Mouse (Mus musculus): ENCODE results near the gene Gpc1. TPM values are rescaled to one million over a fixed set of nuclear protein-coding genes. Genes with fewer than 3 reads are reported as not detected.

Gene Gpc1
- polyA plus RNA-seq, 1 experiment from 2014 or later: 57.1 TPM

DNA sequence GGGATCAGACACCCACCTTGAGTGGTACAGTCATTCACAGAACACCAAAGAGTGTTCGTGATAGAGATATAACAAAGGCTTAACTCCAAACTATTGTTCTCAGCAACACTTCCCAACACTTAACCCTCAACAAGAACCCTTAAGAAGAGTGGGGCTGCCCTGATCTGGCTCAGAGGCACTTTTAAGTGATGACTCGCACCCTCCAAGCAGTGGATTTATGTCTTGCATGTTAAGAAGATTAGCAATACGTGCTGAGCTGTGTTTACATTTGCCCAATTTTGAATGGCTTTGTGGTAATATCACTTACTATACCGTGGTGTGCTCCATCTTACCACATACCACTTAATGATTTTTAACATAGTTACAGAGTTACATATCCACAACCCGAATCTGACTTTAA lies 26.3 kb upstream of the Gpc1 start:
- H3K4me3 ChIP-seq: no peak overlapping the region
- no peak overlapping the region for H3K27ac ChIP-seq
- no peaks in the 10 kb centered on the region for H3K27me3 ChIP-seq
- H3K4me1 ChIP-seq (replicated peaks): no peaks in the 10 kb centered on the region
- no peak overlapping the region for H3K9ac ChIP-seq
- no peak overlapping the region for H3K4me2 ChIP-seq
- 79% methylated on average over 5 of the region's 5 CpGs for WGBS
- no peaks in the 10 kb centered on the region for H3K36me3 ChIP-seq
- peaks cover 9% of the 10 kb centered on the region; the same call in 1 of the 2 replicates for H3K9me3 ChIP-seq
- ATAC-seq (ENCODE audit: low FRiP score): no peak

DNA sequence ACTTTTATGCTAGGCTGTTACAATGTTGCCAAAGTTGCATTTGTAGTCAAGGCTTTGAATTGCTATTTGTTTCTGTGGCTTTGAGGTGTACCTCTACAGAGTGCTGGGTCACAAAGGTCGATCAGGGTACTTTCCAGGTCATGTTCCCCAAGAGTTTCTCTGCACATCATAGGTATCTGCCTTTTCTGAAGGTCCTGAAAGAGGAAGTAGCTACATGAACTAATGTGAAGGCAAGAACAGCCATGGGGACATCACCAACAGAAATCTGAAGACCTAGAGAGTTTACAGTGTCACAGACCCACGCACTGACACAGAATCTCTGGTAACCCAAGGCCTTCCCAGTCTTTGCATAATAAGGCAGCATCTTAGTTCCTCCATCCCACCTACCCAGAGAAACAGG lies 25.6 kb upstream of the Gpc1 start:
- no peak overlapping the region for H3K4me2 ChIP-seq
- no peaks in the 10 kb centered on the region for H3K36me3 ChIP-seq
- WGBS: 71% methylated on average over 2 of the region's 2 CpGs
- H3K9me3 ChIP-seq: peaks cover 9% of the 10 kb centered on the region; the same call in 1 of the 2 replicates
- H3K4me1 ChIP-seq (replicated peaks): no peaks in the 10 kb centered on the region
- ATAC-seq (ENCODE audit: low FRiP score): no peak
- no peak overlapping the region for H3K9ac ChIP-seq
- no peak overlapping the region for H3K4me3 ChIP-seq
- H3K27ac ChIP-seq: no peak overlapping the region
- H3K27me3 ChIP-seq: no peaks in the 10 kb centered on the region

DNA sequence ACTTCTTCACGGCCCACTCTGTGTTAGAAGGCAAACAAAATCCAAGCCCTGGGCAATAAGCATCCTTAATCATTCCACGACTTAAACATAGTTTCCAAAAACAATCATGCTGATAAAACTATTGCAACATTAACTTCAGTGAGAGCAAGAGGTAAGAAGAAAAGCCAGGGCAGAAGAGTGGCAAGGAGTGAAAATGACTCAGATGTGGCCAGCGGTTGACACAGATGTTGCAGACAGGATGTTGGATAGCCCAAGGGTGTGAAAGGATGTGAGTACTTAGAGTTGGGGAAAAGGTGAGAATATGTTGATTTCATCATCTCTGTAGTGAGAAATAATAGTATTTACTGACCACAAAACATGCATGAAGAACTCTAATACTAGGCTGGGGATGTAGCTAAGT lies 24.7 kb upstream of the Gpc1 start:
- no peak for ATAC-seq (ENCODE audit: low FRiP score)
- Histone ChIP-seq H3K27me3 (no peaks in the 10 kb centered on the region), H3K4me1 (replicated peaks) (no peaks in the 10 kb centered on the region), H3K4me3 (no peak overlapping the region), H3K9me3 (peaks cover 9% of the 10 kb centered on the region; the same call in 1 of the 2 replicates), H3K36me3 (no peaks in the 10 kb centered on the region), H3K27ac (no peak overlapping the region), H3K4me2 (no peak overlapping the region), H3K9ac (no peak overlapping the region)
- WGBS: 88% methylated on average over 3 of the region's 3 CpGs

DNA sequence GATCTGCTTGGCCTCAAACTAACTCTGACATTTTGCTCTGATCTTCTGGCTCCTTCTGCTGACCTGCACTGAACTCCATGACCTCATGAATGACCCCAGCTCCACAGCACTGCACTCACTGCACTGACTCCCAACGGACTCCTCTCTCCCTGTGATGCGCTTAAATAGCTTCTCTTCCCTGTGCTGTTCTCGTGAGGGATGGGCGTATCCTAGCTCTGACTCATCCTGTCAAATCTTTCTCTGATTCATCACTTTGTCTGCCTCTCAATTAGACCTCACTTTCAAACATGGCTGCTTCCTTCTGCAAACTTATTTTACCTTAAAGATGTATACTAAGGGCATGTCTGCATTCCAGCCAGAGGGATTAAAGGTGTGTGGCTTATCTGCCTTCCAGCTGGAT lies 21.8 kb upstream of the Gpc1 start:
- no peak overlapping the region for H3K27ac ChIP-seq

DNA sequence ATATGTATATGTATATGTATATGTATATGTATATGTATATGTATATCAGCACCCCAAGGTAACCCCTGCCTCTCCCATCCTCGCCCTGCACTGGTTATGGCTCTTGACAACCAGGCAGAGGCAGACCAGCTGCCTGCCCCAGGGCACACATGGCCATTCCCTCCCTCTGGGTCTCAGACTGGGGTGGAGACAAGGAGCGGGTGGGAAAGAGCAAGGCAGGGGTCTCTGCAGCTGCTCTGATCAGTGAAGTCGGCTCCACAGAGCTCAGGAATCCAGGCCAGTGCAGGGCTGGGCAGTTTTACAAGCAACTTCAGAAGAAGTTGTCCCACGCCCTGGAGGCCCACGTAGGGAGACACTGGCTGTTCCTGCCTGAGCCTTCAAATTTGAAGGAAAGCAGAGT lies 17.1 kb upstream of the Gpc1 start:
- ATAC-seq (ENCODE audit: low FRiP score): no peak
- Histone ChIP-seq H3K4me1 (replicated peaks) (no peaks in the 10 kb centered on the region), H3K9me3 (peaks cover 5% of the 10 kb centered on the region; the same call in 1 of the 2 replicates), H3K27ac (no peak overlapping the region), H3K4me2 (no peak overlapping the region), H3K4me3 (no peak overlapping the region), H3K27me3 (no peaks in the 10 kb centered on the region), H3K36me3 (no peaks in the 10 kb centered on the region), H3K9ac (no peak overlapping the region)
- 79% methylated on average over 5 of the region's 5 CpGs for WGBS

More for the DNA sequence above, 21.8 kb upstream of the Gpc1 start:
- Histone ChIP-seq H3K4me1 (replicated peaks) (no peaks in the 10 kb centered on the region), H3K9ac (no peak overlapping the region), H3K9me3 (peaks cover 9% of the 10 kb centered on the region; the same call in 1 of the 2 replicates), H3K36me3 (no peaks in the 10 kb centered on the region), H3K4me2 (no peak overlapping the region), H3K27me3 (no peaks in the 10 kb centered on the region), H3K4me3 (no peak overlapping the region)
- ATAC-seq (ENCODE audit: low FRiP score): no peak
- 88% methylated on average over 4 of the region's 4 CpGs for WGBS

DNA sequence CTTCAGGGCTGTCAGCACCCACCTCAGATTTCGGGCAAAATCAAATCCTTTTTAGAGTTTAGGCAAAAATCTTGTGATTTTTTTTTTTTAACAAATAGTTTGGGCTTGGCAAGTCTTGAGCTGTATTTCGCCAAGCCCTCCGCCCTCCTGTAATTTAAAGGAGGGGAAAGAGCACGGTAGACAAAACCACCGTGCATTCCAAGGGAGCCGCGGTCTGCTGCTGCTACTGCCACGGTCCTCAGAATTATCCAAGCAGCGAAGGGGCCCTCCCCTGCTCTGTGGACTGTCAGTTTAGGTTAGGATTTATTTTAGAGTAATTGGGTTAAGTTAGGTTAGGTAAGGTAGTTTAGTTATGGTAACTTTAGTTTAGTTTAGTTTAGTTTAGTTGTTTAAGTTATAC lies 16.3 kb upstream of the Gpc1 start:
- Histone ChIP-seq H3K27ac (no peak overlapping the region), H3K9ac (no peak overlapping the region), H3K4me2 (no peak overlapping the region), H3K4me3 (no peak overlapping the region), H3K4me1 (replicated peaks) (no peaks in the 10 kb centered on the region), H3K36me3 (no peaks in the 10 kb centered on the region), H3K9me3 (no peaks in the 10 kb centered on the region), H3K27me3 (no peaks in the 10 kb centered on the region)
- no peak for ATAC-seq (ENCODE audit: low FRiP score)
- WGBS: 67% methylated on average over 9 of the region's 9 CpGs

DNA sequence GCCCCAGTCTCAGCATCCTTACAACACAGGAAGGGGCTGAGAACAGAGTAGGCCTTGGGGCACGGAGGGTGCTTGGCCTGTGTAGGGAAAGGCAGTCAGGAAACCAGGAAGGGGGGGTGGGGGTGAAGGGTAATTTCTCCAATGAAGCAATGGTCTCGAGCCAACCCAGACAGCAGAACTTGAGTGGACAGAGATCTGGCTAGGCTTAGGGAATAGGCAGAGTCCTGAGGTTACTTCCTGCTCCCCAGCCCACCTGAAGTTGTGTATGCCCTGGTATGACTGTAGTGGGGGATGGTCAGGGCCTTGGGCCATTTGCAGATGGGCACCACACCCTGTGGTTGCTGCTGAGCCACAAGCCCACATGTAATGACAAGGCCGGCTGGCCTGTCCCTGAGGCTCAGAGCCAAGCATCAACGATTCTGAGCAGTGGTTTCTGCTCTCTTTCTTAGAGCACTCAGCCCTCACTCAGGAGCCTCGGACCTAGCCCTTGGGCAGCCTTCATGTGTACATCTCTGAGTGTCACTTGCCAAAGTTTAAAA lies 15.6 kb upstream of the Gpc1 start:
- ATAC-seq (ENCODE audit: low FRiP score): no peak
- Histone ChIP-seq H3K27me3 (no peaks in the 10 kb centered on the region), H3K9ac (no peak overlapping the region), H3K4me1 (replicated peaks) (no peaks in the 10 kb centered on the region), H3K4me2 (no peak overlapping the region), H3K27ac (no peak overlapping the region), H3K4me3 (no peak overlapping the region), H3K9me3 (no peaks in the 10 kb centered on the region), H3K36me3 (no peaks in the 10 kb centered on the region)
- WGBS: 78% methylated on average over 5 of the region's 5 CpGs

DNA sequence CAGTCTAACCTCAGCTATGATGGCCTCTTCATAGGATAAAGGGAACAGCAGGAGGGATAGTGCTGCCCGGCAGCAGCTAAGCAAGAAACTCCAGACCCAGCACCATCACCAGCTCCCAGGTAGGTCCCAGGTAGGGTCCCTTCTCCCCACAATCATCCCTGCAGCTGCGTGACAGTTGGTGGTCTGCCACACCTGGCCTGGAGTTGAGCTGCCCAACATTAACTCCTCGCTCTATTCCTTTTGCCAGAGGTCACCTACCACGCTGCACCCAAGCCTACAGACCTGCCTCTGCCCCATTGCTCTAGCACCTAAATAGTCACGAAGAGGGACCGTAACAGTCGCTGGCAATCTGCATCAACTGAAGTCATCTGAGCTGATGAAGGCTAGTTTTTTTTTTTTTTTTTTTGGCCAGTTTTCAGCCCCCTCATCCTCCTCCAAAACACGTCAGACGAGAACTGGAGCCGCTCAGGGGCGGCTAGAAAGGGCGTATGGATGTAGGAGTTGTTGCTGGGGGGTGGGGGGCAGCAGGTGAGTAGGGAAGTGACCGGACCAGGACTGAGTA lies 738 bp upstream of the Gpc1 start:
- Histone ChIP-seq H3K4me3 (peak overlapping the region; percentile 95), H3K9ac (peak overlapping the region; percentile 97), H3K9me3 (no peaks in the 10 kb centered on the region), H3K4me1 (replicated peaks) (peaks cover 43% of the 10 kb centered on the region), H3K27ac (peak overlapping the region; percentile 90), H3K36me3 (peaks cover 5% of the 10 kb centered on the region; the same call in 1 of the 2 replicates), H3K4me2 (peak overlapping the region; percentile 86), H3K27me3 (peaks cover 21% of the 10 kb centered on the region)
- ATAC-seq (ENCODE audit: low FRiP score): 0 out of 2 replicates have a peak, but pooled peaks have one; percentile 0
- 7% methylated on average over 13 of the region's 13 CpGs for WGBS

DNA sequence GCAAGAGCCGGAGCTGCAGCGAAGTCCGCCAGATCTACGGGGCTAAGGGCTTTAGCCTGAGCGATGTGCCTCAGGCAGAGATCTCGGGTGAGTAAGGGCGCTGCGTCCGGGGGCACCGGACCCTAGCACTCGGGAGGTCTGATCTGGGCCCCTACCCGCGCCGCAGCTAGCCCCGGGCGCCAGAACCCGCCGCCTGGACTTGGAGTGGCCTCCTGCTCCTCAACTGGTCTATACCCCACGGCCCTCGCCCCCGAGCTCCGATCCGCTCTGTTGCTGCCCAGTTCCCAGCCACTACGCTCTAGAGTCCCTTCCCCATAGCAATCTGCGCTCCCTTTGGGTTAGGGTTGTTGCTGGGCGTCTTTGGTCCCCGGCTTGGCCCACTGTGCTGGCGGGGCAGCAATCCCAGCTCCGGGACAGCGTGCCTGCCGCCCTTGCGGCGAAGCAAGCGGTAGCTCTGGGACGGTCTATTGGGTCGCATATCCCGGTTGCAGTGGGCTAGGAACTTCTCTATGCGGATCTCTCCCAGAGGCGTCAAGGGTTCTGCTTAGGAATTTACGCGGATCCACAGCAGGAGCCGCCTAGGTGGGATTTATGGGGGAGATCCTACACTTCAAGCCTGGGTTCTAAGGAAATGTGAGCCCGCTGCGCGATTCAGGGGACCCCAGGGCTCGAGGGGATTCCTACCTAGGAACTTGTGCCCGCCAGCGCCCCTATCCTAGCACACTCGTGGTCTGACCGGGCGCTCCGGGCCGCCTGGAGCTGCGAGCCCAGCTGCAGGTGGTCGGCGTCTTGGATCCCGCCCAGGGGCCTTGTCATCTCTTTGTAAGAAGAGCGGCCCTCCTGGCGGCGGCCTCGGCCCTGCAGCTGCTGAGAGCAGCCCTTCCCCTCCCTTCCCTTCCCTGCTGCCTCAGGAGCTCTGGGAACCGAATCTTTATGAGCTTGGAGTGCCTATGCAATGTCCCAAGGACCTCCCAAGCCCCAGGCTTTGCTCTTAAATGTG lies 866 bp downstream of the Gpc1 start:
- no peaks in the 10 kb centered on the region for H3K9me3 ChIP-seq
- H3K36me3 ChIP-seq: peaks cover 16% of the 10 kb centered on the region
- peak; percentile 21 for ATAC-seq (ENCODE audit: low FRiP score)
- peaks cover 19% of the 10 kb centered on the region for H3K27me3 ChIP-seq
- H3K4me3 ChIP-seq: peak overlapping the region; percentile 95
- H3K27ac ChIP-seq: peak overlapping the region; percentile 90
- peak overlapping the region; percentile 86 for H3K4me2 ChIP-seq
- H3K9ac ChIP-seq: peak overlapping the region; percentile 97
- under 1% methylated on average over 62 of the region's 62 CpGs for WGBS
- peaks cover 57% of the 10 kb centered on the region for H3K4me1 ChIP-seq (replicated peaks)

DNA sequence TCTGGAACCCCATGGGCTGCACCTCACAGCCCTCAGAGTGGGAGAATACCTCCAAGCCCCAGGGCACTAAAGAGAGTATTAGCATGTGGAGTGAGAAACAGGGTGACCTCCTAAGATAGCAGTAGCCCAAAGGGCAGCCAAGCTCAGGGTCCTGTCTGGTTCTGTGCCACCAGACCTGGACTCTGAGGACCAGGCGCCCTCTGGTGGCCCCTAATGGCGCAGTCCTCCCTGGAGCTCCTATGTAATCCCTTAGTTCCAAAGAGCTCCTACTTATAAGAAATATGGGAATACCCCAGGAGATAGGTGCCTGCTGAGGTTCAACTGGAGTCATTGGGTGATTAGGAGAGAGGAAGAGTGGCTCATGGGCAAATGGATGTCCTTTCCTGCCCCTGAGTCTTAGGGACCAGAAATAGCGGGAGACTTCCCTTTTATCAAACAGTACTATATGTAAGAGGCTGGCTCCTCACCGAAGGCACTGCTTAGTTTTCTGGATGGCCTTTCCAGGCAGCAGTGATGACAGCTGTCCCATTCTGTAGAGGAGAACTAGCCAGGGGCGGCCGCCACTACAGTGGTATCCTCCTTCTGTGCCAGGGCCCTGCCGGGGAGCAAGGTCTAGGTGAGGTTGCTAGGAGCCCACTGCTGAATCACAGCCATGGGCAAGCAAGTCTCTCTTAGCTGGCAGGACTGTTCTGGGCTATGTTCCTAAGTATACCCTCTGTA lies 2.7 kb downstream of the Gpc1 start:
- Histone ChIP-seq H3K27ac (no peak overlapping the region), H3K36me3 (peaks cover 16% of the 10 kb centered on the region), H3K4me1 (replicated peaks) (peaks cover 75% of the 10 kb centered on the region), H3K4me3 (peak overlapping the region; percentile 95), H3K9me3 (no peaks in the 10 kb centered on the region), H3K27me3 (peaks cover 15% of the 10 kb centered on the region), H3K4me2 (peak overlapping the region; percentile 86), H3K9ac (peak overlapping the region; percentile 97; the same call in 1 of the 2 replicates)
- no peak for ATAC-seq (ENCODE audit: low FRiP score)
- 65% methylated on average over 7 of the region's 7 CpGs for WGBS

DNA sequence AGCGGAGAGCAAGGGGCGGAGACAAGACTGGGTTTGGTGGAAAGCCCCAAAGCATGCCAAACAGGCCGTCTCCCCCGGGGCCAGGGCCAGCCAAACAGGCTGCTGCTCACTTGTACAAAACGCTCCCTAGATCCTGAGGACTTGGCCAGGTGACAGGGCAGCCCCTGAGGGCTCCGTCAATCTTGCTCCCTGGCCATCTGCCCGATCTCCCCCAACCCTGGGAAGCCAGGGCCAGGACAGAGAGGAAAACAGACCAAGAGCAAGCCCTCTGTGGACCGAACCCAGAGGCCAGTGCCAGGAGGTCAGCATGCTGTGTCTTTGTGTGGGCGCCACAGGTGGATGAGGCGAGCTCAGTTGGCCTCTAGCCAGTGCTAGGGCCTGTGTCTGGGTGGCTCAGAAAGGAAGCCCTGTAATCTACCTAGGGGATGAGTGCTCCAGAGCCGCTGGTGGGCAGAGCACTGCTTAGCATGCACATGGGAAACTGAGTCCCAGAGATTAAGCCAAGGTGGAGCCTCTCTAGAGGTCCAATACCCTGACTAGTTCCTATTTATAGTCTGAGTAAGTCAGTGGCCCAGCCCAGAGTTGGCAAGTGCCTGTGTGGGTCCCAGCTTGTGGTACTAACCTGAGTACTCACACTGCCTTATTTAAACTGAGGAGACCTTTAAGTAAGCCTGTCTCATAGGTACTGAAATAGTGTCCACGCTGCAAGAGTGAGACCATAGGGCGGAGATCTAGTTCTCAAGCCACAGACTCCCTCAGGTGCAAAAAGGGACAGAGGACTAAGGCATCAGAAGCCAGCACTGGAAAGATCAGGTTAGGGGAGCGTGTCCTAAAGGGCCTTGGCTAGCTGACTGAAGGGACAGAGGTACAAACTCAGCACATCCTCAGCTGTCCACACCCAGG lies 6.7 kb downstream of the Gpc1 start:
- Histone ChIP-seq H3K4me2 (no peak overlapping the region), H3K27ac (no peak overlapping the region; the same call in 1 of the 2 replicates), H3K9ac (peak overlapping the region; percentile 39; the same call in 1 of the 2 replicates), H3K27me3 (no peaks in the 10 kb centered on the region), H3K4me1 (replicated peaks) (peaks cover 60% of the 10 kb centered on the region), H3K4me3 (no peak overlapping the region), H3K9me3 (no peaks in the 10 kb centered on the region), H3K36me3 (peaks cover 16% of the 10 kb centered on the region)
- ATAC-seq (ENCODE audit: low FRiP score): peak; percentile 4; the same call in 1 of the 2 replicates
- 69% methylated on average over 14 of the region's 14 CpGs for WGBS

All from hindbrain, embryonic 13.5 days (tissue).